Mouse (Mus musculus): ENCODE results near the gene Nek7. TPM values are rescaled to one million over a fixed set of nuclear protein-coding genes. Genes with fewer than 3 reads are reported as not detected.

The Nek7 gene
- polyA plus RNA-seq, 1 experiment: 2.9 TPM

DNA sequence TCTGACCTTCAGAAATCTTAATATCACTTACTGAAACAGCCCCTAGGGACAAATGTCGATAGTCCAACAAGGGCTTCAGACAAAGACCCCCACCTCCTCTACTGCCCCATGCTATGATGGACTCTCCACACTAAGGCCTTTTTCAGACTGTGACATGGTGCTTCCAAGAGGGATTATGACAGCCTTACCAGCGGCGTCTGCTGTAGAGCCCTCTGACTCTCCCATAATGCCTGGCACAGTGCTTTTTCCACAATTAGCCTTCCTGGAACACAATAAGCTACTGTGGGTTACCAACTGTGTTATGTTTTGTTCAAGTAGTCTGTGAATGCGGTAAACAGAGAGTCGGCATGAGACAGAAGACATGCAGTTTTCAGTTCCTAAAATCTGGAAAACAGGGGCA is 25.0 kb downstream of the Nek7 start:
- Histone ChIP-seq H3K4me1 (peaks cover 26% of the 10 kb centered on the region), H3K36me3 (replicated peaks; ENCODE audit: low read length) (peaks cover 38% of the 10 kb centered on the region), H3K9me3 (peaks cover 10% of the 10 kb centered on the region; the same call in 1 of the 2 replicates), H3K4me3 (replicated peaks) (no peak overlapping the region), H3K27me3 (replicated peaks) (no peaks in the 10 kb centered on the region)
- no peak for TF ChIP-seq FLI1 (IDR thresholded peaks at IDR 0.05; ENCODE audit: low read length)
- no peak for TF ChIP-seq GATA1 (IDR thresholded peaks at IDR 0.05; ENCODE audit: borderline replicate concordance, low read length)

DNA sequence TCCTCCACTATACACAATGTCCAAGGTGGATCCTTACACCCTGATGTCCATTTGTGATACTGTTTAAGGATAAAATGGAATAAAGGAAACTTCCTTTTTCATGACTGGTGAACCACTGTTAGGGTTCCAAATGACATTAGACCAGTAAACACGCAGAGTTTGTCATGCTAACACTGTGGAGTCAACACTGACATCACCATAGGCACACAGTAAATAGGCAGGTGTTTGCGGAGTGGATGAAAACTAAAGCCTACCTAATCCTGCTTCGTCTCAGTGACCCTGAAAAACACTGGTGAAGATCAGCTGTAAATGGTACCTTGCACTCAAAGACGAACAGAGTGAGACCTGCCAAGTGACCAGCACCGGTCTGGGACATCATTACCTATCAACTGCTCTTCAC is 26.0 kb downstream of the Nek7 start:
- H3K9me3 ChIP-seq: peaks cover 10% of the 10 kb centered on the region; the same call in 1 of the 2 replicates

DNA sequence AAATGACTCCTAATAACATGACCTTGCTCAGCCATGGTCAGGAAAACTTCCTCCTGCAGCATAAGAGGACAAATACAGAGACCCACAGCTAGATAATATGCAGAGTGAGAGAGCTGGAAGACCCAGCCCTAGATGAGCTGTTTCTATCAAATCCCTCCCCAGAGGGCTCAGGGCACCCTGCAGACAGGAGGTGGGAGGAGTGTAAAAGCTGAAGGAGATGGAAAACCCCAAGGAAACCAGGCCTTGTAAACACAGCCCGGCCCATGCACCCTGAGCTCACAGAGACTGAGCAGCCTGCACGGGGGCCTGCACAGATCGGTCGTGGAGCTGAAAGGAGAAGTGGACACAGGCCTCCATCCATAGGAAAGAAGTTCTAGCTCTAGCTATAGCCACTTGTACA is 27.5 kb downstream of the Nek7 start:
- Histone ChIP-seq H3K4me1 (peaks cover 30% of the 10 kb centered on the region), H3K9me3 (peaks cover 10% of the 10 kb centered on the region; the same call in 1 of the 2 replicates), H3K4me3 (replicated peaks) (no peak overlapping the region), H3K27me3 (replicated peaks) (no peaks in the 10 kb centered on the region), H3K36me3 (replicated peaks; ENCODE audit: low read length) (peaks cover 51% of the 10 kb centered on the region)
- TF ChIP-seq FLI1 (IDR thresholded peaks at IDR 0.05; ENCODE audit: low read length) (no peak), GATA1 (IDR thresholded peaks at IDR 0.05; ENCODE audit: borderline replicate concordance, low read length) (no peak)

More for the DNA sequence above, 26.0 kb downstream of the Nek7 start:
- Histone ChIP-seq H3K4me3 (replicated peaks) (no peak overlapping the region), H3K27me3 (replicated peaks) (no peaks in the 10 kb centered on the region), H3K36me3 (replicated peaks; ENCODE audit: low read length) (peaks cover 46% of the 10 kb centered on the region), H3K4me1 (peaks cover 31% of the 10 kb centered on the region)
- no peak for TF ChIP-seq FLI1 (IDR thresholded peaks at IDR 0.05; ENCODE audit: low read length)
- TF ChIP-seq GATA1 (IDR thresholded peaks at IDR 0.05; ENCODE audit: borderline replicate concordance, low read length): no peak

DNA sequence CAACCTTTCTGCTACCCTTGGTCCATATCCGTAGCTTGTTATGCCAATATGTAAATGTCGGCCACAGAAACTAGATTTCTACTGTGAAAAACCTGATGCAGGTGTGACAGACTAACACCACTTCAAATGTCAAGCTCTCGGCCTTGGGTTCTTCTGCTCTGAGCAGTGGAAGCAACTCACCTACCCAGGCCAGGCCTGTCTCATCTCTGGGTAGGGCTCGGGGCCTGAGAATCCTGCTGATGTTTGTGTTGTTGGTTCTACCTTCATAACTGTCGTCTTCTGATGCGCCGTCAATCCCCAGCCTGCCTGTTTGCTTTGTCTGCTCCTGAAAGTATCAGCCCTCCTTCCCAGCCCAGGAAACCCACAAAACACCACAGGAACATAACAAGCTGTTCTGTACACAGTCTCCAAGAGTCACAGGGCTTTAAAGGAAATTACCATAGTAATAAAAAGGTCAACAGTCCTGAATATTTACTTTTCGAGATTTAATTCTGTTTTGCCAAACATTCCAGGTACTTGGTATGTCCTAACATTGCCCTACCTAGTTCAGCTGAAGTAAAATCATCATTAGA is 29.4 kb downstream of the Nek7 start:
- TF ChIP-seq FLI1 (IDR thresholded peaks at IDR 0.05; ENCODE audit: low read length) (no peak), GATA1 (IDR thresholded peaks at IDR 0.05; ENCODE audit: borderline replicate concordance, low read length) (no peak)
- peaks cover 27% of the 10 kb centered on the region for H3K4me1 ChIP-seq
- no peak overlapping the region for H3K4me3 ChIP-seq (replicated peaks)
- H3K36me3 ChIP-seq (replicated peaks; ENCODE audit: low read length): peaks cover 48% of the 10 kb centered on the region
- no peaks in the 10 kb centered on the region for H3K27me3 ChIP-seq (replicated peaks)
- peaks cover 10% of the 10 kb centered on the region; the same call in 1 of the 2 replicates for H3K9me3 ChIP-seq

DNA sequence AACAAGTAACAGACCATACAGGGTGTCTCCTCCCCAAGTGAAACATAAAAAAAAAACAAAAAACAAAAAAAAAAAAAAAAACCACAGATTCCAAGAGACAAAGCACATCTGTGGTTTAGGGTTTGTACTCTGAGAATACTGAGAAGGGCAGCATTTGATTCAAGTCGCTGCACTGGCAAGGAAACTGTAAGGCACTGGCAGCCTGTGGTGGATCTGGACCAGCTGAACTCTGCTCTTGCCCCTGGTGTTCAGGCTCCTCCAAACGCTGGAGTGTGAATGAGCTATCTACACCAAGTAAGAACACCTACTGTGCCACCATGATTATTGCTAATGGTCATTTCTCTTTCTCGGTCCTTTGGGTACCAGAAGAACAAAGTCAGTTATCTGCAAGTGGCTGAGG is 30.8 kb downstream of the Nek7 start:
- peaks cover 10% of the 10 kb centered on the region; the same call in 1 of the 2 replicates for H3K9me3 ChIP-seq
- peaks cover 37% of the 10 kb centered on the region for H3K4me1 ChIP-seq
- no peak for TF ChIP-seq GATA1 (IDR thresholded peaks at IDR 0.05; ENCODE audit: borderline replicate concordance, low read length)
- TF ChIP-seq FLI1 (IDR thresholded peaks at IDR 0.05; ENCODE audit: low read length): no peak
- peaks cover 48% of the 10 kb centered on the region for H3K36me3 ChIP-seq (replicated peaks; ENCODE audit: low read length)
- no peaks in the 10 kb centered on the region for H3K27me3 ChIP-seq (replicated peaks)
- H3K4me3 ChIP-seq (replicated peaks): no peak overlapping the region

DNA sequence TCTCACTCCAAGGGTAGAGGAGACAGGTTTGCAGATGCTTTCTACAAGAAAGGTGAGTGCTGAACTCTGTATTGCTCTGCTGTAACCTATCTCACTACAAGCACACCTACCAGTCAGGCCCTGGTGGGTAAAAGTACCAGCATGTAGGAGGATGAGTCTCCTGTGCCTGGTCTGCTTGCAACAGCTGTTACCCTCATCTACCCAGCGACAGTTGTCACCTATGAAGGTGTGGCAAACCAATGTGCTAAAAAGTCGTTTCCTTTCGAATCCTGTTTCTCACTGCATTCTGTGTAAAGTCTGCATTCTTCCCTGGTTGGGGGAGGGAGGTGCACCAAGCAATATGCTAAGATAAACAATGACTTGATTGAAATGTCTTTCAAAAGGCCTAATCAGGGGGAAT is 32.1 kb downstream of the Nek7 start:
- TF ChIP-seq FLI1 (IDR thresholded peaks at IDR 0.05; ENCODE audit: low read length) (no peak), GATA1 (IDR thresholded peaks at IDR 0.05; ENCODE audit: borderline replicate concordance, low read length) (no peak)
- no peaks in the 10 kb centered on the region for H3K27me3 ChIP-seq (replicated peaks)
- H3K4me3 ChIP-seq (replicated peaks): no peak overlapping the region
- peaks cover 36% of the 10 kb centered on the region for H3K4me1 ChIP-seq
- peaks cover 45% of the 10 kb centered on the region for H3K36me3 ChIP-seq (replicated peaks; ENCODE audit: low read length)
- peaks cover 8% of the 10 kb centered on the region; the same call in 1 of the 2 replicates for H3K9me3 ChIP-seq

DNA sequence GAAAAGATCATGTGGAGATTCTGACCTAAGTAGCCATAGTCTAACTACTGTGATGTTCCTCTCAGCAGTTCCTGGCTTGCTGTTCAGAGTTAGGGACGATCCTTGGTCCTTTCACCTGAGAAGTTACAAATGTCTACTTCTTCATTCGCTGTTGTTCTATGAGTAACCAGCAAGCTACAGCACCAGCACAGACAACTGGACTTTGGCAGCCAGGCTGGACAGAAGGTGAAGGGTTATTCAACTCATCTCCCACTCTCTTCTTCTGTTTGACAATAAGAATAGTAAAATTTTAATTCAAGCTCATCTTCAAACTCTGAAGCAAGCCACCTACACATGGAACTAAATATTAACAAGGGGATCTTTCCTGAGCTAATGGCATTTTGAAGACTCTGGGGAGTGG is 33.0 kb downstream of the Nek7 start:
- Histone ChIP-seq H3K36me3 (replicated peaks; ENCODE audit: low read length) (peaks cover 37% of the 10 kb centered on the region), H3K4me1 (peaks cover 32% of the 10 kb centered on the region)

DNA sequence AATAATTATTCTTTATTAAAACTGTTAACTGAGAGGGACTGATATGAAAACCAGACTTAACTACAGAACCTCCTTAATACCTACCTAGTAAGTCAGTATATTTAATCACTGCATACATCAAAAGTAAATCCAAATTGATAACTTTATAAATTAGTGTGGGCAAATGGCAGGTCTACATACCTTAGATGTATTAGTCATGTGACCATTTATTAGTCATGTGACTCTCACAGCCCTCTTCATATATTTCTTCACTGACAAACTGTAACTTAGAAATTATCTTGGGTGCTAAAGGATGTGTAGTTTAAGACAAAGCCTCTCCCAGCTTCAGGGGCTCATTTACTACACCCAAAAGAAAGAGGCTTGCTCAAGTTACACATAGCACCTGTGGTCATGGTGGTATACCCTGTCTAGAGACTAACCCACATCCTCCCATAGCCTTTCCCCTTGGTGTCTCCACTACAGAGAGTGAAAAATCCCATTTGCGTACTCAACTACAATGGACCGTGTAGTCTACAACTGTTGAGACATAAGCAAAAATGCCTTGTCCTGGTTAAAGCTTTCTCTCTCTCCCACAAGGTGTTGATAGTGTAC is 35.4 kb downstream of the Nek7 start:
- H3K4me1 ChIP-seq: peaks cover 23% of the 10 kb centered on the region

More for the DNA sequence above, 33.0 kb downstream of the Nek7 start:
- no peaks in the 10 kb centered on the region; the same call in 1 of the 2 replicates for H3K9me3 ChIP-seq
- H3K27me3 ChIP-seq (replicated peaks): no peaks in the 10 kb centered on the region
- H3K4me3 ChIP-seq (replicated peaks): no peak overlapping the region
- TF ChIP-seq FLI1 (IDR thresholded peaks at IDR 0.05; ENCODE audit: low read length) (no peak), GATA1 (IDR thresholded peaks at IDR 0.05; ENCODE audit: borderline replicate concordance, low read length) (no peak)

DNA sequence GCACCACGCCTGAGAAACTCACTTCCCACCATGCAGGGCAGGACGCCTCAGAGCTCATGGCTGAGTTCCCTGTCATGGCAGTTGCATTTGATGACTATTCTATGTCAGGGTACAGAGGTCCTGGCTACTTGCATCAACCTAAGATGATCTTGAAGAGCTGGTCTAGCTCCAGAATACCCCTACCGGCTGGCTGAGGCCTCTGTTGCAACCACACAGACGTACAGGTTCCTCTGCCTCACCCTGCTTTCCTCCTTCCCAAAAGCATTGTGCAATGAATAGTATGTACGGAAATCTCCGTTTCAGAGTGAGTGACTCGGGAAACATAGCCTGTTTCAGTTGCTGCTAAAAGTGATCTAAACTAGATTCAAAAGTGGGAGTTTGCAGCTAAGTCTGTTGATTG is 37.7 kb downstream of the Nek7 start:
- no peaks in the 10 kb centered on the region for H3K9me3 ChIP-seq
- H3K27me3 ChIP-seq (replicated peaks): no peaks in the 10 kb centered on the region
- no peak overlapping the region for H3K4me3 ChIP-seq (replicated peaks)
- H3K36me3 ChIP-seq (replicated peaks; ENCODE audit: low read length): peaks cover 20% of the 10 kb centered on the region
- no peak for TF ChIP-seq GATA1 (IDR thresholded peaks at IDR 0.05; ENCODE audit: borderline replicate concordance, low read length)
- TF ChIP-seq FLI1 (IDR thresholded peaks at IDR 0.05; ENCODE audit: low read length): no peak
- peaks cover 15% of the 10 kb centered on the region for H3K4me1 ChIP-seq

More for the DNA sequence above, 35.4 kb downstream of the Nek7 start:
- TF ChIP-seq GATA1 (IDR thresholded peaks at IDR 0.05; ENCODE audit: borderline replicate concordance, low read length) (no peak), FLI1 (IDR thresholded peaks at IDR 0.05; ENCODE audit: low read length) (no peak)
- Histone ChIP-seq H3K36me3 (replicated peaks; ENCODE audit: low read length) (peaks cover 29% of the 10 kb centered on the region), H3K4me3 (replicated peaks) (no peak overlapping the region), H3K27me3 (replicated peaks) (no peaks in the 10 kb centered on the region), H3K9me3 (no peaks in the 10 kb centered on the region)

DNA sequence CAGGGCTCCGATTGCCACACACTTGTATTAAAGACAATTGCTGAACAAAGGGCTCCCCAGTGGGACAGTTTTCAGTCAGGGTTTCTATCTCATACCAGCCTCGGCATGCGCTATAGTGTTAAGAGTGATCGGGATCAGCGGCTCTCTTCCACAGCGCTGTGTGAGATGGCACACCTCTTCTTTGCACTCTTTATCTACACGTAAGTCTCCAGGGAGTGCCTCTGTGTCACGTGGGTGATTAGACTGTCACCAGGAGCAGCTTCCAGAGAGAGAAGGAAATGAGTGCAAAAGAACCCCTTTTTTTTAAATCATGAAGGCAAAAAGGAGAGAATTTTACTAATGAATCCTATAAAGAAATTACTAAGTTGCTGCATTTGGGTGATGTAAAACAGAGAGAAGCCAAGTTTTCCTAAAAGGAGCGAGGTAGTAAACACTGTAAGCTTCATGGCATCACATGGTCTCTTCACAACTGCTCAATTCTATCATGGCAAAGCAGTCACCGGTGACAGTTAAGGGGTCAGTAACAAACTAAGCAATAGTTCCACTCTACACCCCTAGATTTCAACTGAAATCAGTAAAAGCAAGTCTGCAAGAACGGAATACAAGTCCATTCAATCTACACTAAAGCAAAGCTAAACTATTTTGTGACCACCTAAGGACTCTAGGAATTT is 40.0 kb downstream of the Nek7 start:
- peaks cover 18% of the 10 kb centered on the region for H3K36me3 ChIP-seq (replicated peaks; ENCODE audit: low read length)
- H3K9me3 ChIP-seq: no peaks in the 10 kb centered on the region
- no peaks in the 10 kb centered on the region for H3K27me3 ChIP-seq (replicated peaks)
- no peak overlapping the region for H3K4me3 ChIP-seq (replicated peaks)
- TF ChIP-seq FLI1 (IDR thresholded peaks at IDR 0.05; ENCODE audit: low read length) (no peak), GATA1 (IDR thresholded peaks at IDR 0.05; ENCODE audit: borderline replicate concordance, low read length) (no peak)
- H3K4me1 ChIP-seq: peaks cover 5% of the 10 kb centered on the region; the same call in 1 of the 2 replicates

Data from megakaryocyte, embryonic 14.5 days (primary cell).